Mouse (Mus musculus): ENCODE measurements around the gene Kctd21. TPM values are rescaled to one million over a fixed set of nuclear protein-coding genes. Genes with fewer than 3 reads are reported as not detected.

Gene Kctd21
- polyA plus RNA-seq, 1 experiment from 2014 or later = 7.5 TPM

- H3K9ac ChIP-seq (replicated peaks; ENCODE audit: low read depth, low read length) = no peak overlapping the region
- no peak overlapping the region for H3K4me3 ChIP-seq (ENCODE audit: low read depth, low read length)
- H3K4me1 ChIP-seq (ENCODE audit: control insufficient read depth, insufficient read depth, low read length) = no peaks in the 10 kb centered on the region
- no peaks in the 10 kb centered on the region for H3K27me3 ChIP-seq (ENCODE audit: control insufficient read depth, insufficient read depth, low read length)
- peak; percentile 38; the same call in 1 of the 2 replicates for ATAC-seq (ENCODE audit: low read depth)
- 65% methylated on average over 6 of the region's 6 CpGs for WGBS
- H3K4me2 ChIP-seq (ENCODE audit: low read depth, low read length) = no peak overlapping the region
- no peak overlapping the region for H3K27ac ChIP-seq (ENCODE audit: low read depth, low read length)
- no peaks in the 10 kb centered on the region for H3K36me3 ChIP-seq (ENCODE audit: control insufficient read depth, insufficient read depth, low read length)
- no peaks in the 10 kb centered on the region for H3K9me3 ChIP-seq (ENCODE audit: control insufficient read depth, low read length)
Observed at GRCm38 (mm10) chr7:97392079-97392445, 59.9 kb downstream of the Kctd21 start.

- no peak for ATAC-seq (ENCODE audit: low read depth)
- Histone ChIP-seq H3K9me3 (ENCODE audit: control insufficient read depth, low read length) (no peaks in the 10 kb centered on the region), H3K4me1 (ENCODE audit: control insufficient read depth, insufficient read depth, low read length) (no peaks in the 10 kb centered on the region), H3K27ac (ENCODE audit: low read depth, low read length) (no peak overlapping the region), H3K9ac (replicated peaks; ENCODE audit: low read depth, low read length) (no peak overlapping the region), H3K4me2 (ENCODE audit: low read depth, low read length) (no peak overlapping the region), H3K4me3 (ENCODE audit: low read depth, low read length) (no peak overlapping the region), H3K36me3 (ENCODE audit: control insufficient read depth, insufficient read depth, low read length) (no peaks in the 10 kb centered on the region), H3K27me3 (ENCODE audit: control insufficient read depth, insufficient read depth, low read length) (no peaks in the 10 kb centered on the region)
- WGBS = 65% methylated on average over 2 of the region's 2 CpGs
Observed at GRCm38 (mm10) chr7:97394375-97394774, 62.2 kb downstream of the Kctd21 start.

GRCm38 (mm10) chr7:97398943-97399342 lies 66.8 kb downstream of the Kctd21 start:
- Histone ChIP-seq H3K36me3 (ENCODE audit: control insufficient read depth, insufficient read depth, low read length) (no peaks in the 10 kb centered on the region), H3K9me3 (ENCODE audit: control insufficient read depth, low read length) (no peaks in the 10 kb centered on the region), H3K4me3 (ENCODE audit: low read depth, low read length) (no peak overlapping the region), H3K4me2 (ENCODE audit: low read depth, low read length) (no peak overlapping the region), H3K4me1 (ENCODE audit: control insufficient read depth, insufficient read depth, low read length) (peaks cover 14% of the 10 kb centered on the region), H3K27me3 (ENCODE audit: control insufficient read depth, insufficient read depth, low read length) (no peaks in the 10 kb centered on the region), H3K27ac (ENCODE audit: low read depth, low read length) (no peak overlapping the region), H3K9ac (replicated peaks; ENCODE audit: low read depth, low read length) (no peak overlapping the region)
- no peak for ATAC-seq (ENCODE audit: low read depth)
- WGBS = 94% methylated on average over 6 of the region's 6 CpGs

Other genes starting within 250 kb of the Kctd21 start
- gene Usp35, start 307 bp upstream of the Kctd21 start, polyA plus RNA-seq (2014; fragmentation: Nextera tagmentation; extraction: Ambion mirVana) = 4.6 and 5.1 TPM in 2 replicates
- gene Alg8, start 39.3 kb downstream of the Kctd21 start, polyA plus RNA-seq (2014; fragmentation: Nextera tagmentation; extraction: Ambion mirVana) = 9.6 and 12.0 TPM in 2 replicates
- 490 and 530 TPM in 2 replicates for gene Ndufc2, start 67.7 kb downstream of the Kctd21 start, polyA plus RNA-seq (2014; fragmentation: Nextera tagmentation; extraction: Ambion mirVana)
- 1.3 and 1.4 TPM in 2 replicates for gene Thrsp, start 85.4 kb downstream of the Kctd21 start, polyA plus RNA-seq (2014; fragmentation: Nextera tagmentation; extraction: Ambion mirVana)
- 2.1 and 2.5 TPM in 2 replicates for gene Kctd14, start 119.0 kb downstream of the Kctd21 start, polyA plus RNA-seq (2014; fragmentation: Nextera tagmentation; extraction: Ambion mirVana)
- 45.7 and 50.1 TPM in 2 replicates for gene Ints4, start 148.6 kb downstream of the Kctd21 start, polyA plus RNA-seq (2014; fragmentation: Nextera tagmentation; extraction: Ambion mirVana)
- 45.4 and 55.0 TPM in 2 replicates for gene Aamdc, start 247.2 kb downstream of the Kctd21 start, polyA plus RNA-seq (2014; fragmentation: Nextera tagmentation; extraction: Ambion mirVana)
- 29.3 and 30.7 TPM in 2 replicates for gene Rsf1, start 247.6 kb downstream of the Kctd21 start, polyA plus RNA-seq (2014; fragmentation: Nextera tagmentation; extraction: Ambion mirVana)